Mouse (Mus musculus) cerebellum, adult 9-11 months (tissue): ENCODE data around the gene Ccl4.

Experiments used
- DNase-seq: peaks from one replicate; pipeline ENCODE4 v3.0.0; 2022

Ccl4 gene

GRCm38 (mm10) chr11:83662204-83662603 is at the start of gene Ccl4:
TSS of gene Ccl4 (plus strand) at chr11:83662584.
- DNase-seq: no peak

DNA sequence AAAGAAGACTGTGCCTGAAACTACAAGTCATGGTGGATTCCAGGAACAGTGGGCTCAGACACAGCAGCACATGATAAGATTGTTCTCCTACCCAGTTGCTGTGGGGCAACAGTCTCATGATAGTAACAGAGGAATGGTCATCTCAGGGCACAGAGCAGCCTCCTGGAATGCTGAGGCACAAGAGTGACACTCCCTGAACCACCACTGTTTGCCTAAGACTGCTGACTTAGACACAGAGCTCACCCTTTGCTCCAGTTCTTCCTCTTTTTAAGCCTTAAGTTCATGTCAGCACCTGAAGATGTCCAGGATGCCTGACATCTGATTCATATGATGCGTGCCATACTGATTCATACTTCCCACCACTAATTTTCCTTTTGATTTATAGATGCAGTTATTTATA is 45.8 kb upstream of the Ccl4 start:
- no peak for DNase-seq

DNA sequence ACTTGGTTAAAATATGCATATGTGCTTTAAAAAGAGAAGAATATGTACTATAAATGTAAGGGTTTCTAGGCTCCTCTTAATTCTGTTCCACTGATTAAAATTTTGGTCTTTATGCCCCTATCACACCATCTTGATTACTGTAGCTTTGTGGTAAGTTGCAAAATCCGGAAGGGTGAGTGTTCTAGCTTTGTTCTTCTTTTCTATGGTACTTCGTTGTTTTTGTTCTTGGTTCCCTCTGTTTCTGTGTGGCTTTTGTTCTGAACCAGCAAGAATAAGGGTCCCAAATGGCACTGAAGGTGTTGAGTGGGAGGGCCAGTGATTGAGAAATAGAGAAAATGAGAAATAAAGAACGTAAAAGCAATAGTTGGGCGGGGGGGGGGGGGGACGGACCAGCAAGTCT is 44.1 kb upstream of the Ccl4 start:
- DNase-seq: no peak

GRCm38 (mm10) chr11:83619037-83619436 is 43.3 kb upstream of the Ccl4 start:
- DNase-seq: no peak

DNA sequence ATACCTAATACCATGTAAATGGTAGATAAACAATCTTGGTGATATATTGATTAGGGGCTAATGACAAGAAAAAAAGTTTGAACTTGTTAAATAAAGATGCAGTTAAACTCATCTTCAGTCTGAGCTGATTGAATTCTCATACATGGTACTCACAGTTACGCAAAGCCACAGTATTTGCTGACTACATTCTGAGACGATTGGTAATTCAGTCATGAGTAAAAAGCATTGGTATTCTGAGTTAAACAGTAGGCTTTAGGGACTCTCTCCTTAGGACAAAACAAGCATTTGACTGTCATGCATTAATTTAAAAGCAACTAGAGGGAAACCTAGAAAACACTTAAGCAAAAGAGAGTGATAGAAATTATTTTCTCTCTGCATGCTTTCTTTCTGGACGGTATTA is 38.8 kb upstream of the Ccl4 start:
- no peak for DNase-seq

DNA sequence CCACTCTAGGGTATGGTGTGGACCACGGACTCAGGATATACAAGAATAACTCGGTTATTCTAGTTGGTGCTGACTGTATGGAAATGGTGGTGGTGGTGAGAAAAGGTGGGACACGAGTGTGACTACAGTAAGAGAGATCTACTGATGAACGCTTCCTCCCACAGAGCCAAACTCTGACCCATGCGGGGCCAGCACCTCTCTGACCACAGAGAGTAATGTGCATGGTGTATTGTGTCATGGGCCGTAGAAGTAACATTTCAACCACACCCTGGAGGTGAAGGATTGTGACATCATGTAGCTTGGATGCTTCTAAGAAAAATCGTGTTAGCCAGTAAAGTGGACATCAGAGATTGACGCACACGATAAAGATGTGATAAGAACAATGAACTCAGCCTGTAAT is 33.6 kb upstream of the Ccl4 start:
- no peak for DNase-seq

GRCm38 (mm10) chr11:83630630-83631029 is 31.8 kb upstream of the Ccl4 start:
- DNase-seq: no peak

- no peak for DNase-seq
These were observed 31.3 kb upstream of the Ccl4 start for GRCm38 (mm10) chr11:83631065-83631464.

GRCm38 (mm10) chr11:83632744-83633143 is 29.6 kb upstream of the Ccl4 start:
- DNase-seq: no peak

DNA sequence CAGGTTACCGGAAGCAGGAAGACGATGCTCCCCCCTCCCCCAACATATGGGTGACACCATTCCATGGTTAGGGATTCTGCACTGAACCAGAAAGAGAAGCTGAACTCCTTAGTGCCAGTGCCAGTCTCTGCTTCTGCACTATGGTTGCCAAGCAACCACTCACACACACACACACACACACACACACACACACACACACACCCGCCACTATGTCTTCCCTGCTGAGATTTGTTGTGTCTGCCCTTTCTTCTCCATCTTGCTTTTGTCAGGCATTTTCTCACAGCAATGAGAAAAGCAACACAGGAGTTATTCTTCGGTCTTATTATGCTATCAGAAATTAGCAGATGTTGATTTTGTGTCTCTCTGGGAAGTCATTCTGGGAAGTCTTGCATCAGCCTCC is 28.0 kb upstream of the Ccl4 start:
- no peak for DNase-seq

- DNase-seq: no peak
These were observed 27.5 kb upstream of the Ccl4 start for GRCm38 (mm10) chr11:83634898-83635297.

DNA sequence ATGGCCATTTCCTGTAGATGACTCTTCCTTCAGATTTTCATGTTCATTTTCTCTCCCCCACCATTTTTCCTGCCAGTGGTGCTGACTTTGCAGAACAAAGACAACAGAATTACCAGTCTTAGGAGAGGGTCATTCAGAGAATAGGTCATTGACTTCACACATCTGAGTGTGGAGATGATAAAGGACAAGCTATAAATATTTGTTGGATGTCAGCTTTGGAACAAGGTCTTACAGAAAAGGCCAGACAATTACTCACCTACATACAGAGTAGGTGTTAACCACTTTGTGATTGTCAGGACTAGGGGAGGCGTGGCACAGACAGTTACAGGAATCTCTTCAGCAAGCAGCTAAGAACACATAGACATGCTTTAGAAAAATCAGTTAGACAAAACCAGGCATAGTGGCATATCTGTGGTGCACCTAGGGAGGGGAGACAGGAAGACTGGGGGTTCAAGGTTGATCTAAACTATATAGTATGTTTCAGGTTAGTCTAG is 25.6 kb upstream of the Ccl4 start:
- DNase-seq: no peak

DNA sequence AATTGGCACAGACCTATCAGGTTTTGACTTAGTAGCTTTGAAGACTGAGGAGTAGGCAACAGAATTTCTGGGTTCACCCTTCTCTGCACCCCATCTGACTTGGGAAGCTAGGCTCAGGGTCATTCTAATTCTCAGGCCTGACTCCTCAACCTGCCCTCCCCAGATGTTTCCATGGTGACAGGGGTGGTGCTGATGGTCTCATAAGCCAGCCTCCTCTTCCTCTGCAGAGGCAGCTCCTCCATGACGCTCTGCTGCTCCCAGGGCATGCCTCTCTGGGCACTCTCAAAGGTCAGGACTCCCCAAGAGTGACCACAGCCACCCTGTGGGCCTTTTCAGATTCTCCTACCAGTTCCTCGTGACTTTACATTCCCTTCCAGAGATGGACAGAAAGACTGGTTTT is 23.4 kb upstream of the Ccl4 start:
- no peak for DNase-seq

DNA sequence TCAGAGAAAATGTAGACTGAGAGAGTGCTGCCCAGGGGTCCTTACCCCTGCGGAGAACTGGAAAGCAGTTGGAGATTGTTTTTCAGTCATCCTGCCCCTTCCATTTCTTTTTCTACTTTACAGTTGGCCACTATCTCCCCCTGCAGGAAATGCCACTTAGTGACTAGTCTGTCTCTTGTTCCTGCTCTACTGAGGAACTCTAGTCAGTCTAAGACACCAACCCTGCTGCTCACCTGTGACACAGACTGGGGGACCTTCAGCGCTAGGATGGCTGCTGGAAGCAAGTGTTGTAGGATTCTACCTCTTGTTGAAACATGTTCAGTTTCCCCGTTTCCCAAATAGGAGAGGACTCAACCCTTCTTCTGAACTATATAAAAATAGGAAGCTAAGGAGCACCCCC is 22.9 kb upstream of the Ccl4 start:
- DNase-seq: no peak

GRCm38 (mm10) chr11:83640141-83640540 is 22.2 kb upstream of the Ccl4 start:
- no peak for DNase-seq

DNA sequence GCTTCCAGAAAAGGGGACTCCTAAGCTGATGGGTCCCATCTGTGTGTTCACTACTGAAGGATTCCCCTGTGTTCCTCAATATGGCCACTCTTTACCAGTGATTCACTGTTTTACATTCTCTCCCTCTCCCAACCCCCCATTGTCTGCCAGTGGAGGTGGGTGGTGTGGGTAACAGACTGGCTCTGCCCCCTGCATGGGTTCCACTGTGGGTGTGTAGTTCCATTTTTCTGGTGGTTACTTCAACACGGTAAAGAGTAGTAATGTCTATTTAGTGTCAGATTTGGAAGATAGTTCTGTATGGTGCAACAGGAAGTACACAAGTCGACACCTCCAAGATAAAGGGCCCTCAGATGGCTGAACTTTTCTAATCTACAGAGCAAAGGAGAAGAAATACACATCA is 21.2 kb upstream of the Ccl4 start:
- no peak for DNase-seq

GRCm38 (mm10) chr11:83645521-83645920 is 16.9 kb upstream of the Ccl4 start, which contains the start of gene Rpl9-ps1:
TSS of gene Rpl9-ps1 (minus strand) at chr11:83645621.
- DNase-seq: no peak

DNA sequence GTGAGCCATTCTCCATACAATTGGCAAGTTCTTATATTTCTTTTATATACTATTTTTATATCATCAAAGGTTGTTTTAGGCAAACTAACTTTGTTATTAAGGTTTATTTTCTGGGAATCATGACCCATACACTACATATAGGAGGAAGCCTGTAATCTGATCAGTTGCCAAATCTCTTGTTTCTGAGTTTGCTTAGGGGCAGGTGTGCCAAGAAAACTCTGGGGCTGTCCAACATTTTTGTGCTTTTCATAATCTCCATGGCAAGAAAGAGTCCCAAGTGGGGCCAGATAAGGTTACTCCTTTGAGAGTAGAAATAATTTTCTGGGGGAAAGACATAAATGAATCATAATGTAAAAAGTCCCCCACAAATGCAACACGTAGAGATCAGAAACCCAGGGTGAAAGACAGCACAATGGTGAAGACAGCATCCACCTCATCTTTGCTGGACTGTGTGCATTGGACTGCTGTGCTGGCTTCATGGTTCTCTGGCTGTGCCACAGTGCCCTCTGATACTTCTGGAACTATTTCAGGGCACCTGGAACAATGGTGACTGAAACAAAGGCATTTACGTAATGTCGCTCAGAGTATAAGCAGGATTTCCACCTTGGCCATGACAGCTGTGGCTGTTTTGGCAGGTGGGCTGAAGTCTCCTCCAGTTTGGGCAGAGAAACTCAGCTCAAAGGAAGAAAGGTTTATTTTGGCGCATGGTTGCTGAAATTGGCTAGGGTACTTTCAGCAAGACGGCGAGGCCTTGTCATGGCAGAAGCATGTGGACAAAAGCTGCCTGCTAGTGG is 15.8 kb upstream of the Ccl4 start:
- DNase-seq: no peak

- DNase-seq: no peak
These were observed 13.0 kb upstream of the Ccl4 start, which contains the start of gene Ccl3 for GRCm38 (mm10) chr11:83649305-83649841. TSS of gene Ccl3 (minus strand) at chr11:83649355.

- DNase-seq: no peak
These were observed 7.8 kb upstream of the Ccl4 start for GRCm38 (mm10) chr11:83654606-83655005.

- no peak for DNase-seq
These were observed 4.9 kb upstream of the Ccl4 start for GRCm38 (mm10) chr11:83657508-83657907.

GRCm38 (mm10) chr11:83658797-83659196 is 3.6 kb upstream of the Ccl4 start:
- no peak for DNase-seq

- no peak for DNase-seq
These were observed 1.1 kb downstream of the Ccl4 start for GRCm38 (mm10) chr11:83663532-83663931.

GRCm38 (mm10) chr11:83671743-83672142 is 9.4 kb downstream of the Ccl4 start:
- DNase-seq: no peak

DNA sequence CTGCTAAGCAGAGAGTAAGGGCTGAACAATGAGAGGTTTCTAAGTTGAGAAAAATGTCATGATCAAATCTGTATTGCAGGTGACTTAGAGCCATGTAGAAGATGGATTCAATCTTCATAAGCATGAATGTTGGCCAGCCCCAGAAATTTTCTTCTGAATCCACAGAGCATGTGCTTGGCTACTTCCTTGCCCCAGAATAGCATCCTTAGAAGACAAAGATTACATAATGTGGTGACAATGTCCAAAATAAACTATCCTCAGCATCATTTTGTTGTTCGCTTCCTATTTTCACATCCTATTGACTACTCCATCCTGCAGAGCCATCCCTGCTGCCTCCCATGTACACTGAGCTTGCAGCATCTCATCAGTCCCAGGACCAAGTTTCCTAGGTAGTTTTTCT is 13.3 kb downstream of the Ccl4 start:
- DNase-seq: no peak
